Mouse (Mus musculus): Measurements from ENCODE around the gene Vwce. TPM values are rescaled to one million over a fixed set of nuclear protein-coding genes. Genes with fewer than 3 reads are reported as not detected.

Gene Vwce
- polyA plus RNA-seq, 1 experiment, result 11.3 TPM

DNA sequence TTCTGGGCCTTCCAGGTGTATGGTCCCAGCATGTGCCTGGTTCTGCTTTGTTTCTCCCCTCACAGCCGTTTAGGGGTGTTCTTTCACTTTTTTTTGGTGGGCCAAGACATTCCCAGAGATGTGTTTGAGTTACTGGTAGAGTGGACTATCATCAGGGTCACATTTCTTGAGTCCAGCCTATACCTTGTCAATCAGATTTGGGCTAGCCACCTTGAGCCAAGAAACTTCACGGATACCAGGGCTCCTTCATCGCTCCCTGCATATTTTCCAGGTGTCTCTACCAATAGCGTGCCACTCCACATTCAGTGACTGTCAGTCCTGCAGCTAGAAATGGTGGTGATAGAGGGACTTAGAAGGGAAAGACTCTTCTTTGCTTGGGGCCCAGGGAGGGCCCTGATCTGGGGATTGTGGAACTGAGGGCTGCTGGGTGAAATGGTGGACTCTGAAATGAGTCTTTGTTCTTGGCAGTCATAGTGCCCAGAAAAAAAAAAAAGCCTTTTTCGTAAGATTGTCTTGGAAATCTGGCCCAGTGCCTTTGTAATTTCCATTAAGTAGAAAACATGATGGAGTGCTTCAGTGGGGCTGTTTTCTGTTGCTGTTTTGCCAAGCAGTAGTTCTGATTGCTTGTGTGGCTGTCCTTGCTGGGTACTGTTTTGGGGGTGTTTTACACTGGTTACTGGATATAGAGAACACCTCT, 55.6 kb downstream of the Vwce start:
- WGBS, result 22% methylated on average over 5 of the region's 5 CpGs
- TF ChIP-seq CTCF (IDR thresholded peaks at IDR 0.05; ENCODE audit: extremely low read depth, insufficient read length, insufficient replicate concordance, low read depth, low read length), result no peak
- no peak for TF ChIP-seq POLR2A (IDR thresholded peaks at IDR 0.05; ENCODE audit: low read depth, low read length)
- peak overlapping the region; percentile 77 for H3K4me3 ChIP-seq (ENCODE audit: low read depth, low read length)

DNA sequence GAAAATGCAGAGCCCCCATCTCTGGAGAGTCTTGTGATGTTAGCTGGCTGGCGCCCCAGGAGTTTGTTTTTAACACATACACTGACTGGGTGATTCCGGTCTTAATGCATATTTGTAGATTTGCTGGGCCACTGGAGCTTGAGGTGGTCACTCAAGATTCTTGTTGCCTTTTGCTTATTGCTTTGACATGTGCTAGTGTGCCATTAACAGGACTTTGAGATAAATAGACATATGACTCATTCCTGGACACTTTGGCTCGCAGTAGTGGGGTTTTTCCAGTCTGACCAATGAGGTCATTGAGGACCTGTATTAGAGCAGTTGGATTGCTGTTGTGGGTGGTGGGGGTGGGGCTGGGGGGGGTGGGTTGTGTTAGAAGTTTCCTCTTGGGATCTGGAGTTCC, 56.3 kb downstream of the Vwce start:
- H3K4me3 ChIP-seq (ENCODE audit: low read depth, low read length), result no peak overlapping the region
- H3K27me3 ChIP-seq (ENCODE audit: control insufficient read depth, insufficient read depth, low read length), result no peaks in the 10 kb centered on the region
- H3K27ac ChIP-seq (ENCODE audit: insufficient read depth, low read depth, low read length), result no peak overlapping the region; the same call in 1 of the 2 replicates
- TF ChIP-seq POLR2A (IDR thresholded peaks at IDR 0.05; ENCODE audit: low read depth, low read length), result no peak
- TF ChIP-seq CTCF (IDR thresholded peaks at IDR 0.05; ENCODE audit: extremely low read depth, insufficient read length, insufficient replicate concordance, low read depth, low read length), result no peak
- peaks cover 23% of the 10 kb centered on the region; the same call in 1 of the 2 replicates for H3K4me1 ChIP-seq (ENCODE audit: control insufficient read depth, insufficient read depth, insufficient read length, low read length)
- H3K36me3 ChIP-seq (ENCODE audit: control insufficient read depth, insufficient read depth, low read length), result no peaks in the 10 kb centered on the region
- 52% methylated on average over 3 of the region's 3 CpGs for WGBS

More for the DNA sequence above, 55.6 kb downstream of the Vwce start:
- peak overlapping the region; percentile 94 for H3K27ac ChIP-seq (ENCODE audit: insufficient read depth, low read depth, low read length)
- no peaks in the 10 kb centered on the region for H3K36me3 ChIP-seq (ENCODE audit: control insufficient read depth, insufficient read depth, low read length)
- H3K27me3 ChIP-seq (ENCODE audit: control insufficient read depth, insufficient read depth, low read length), result no peaks in the 10 kb centered on the region
- H3K4me1 ChIP-seq (ENCODE audit: control insufficient read depth, insufficient read depth, insufficient read length, low read length), result peaks cover 20% of the 10 kb centered on the region; the same call in 1 of the 2 replicates

DNA sequence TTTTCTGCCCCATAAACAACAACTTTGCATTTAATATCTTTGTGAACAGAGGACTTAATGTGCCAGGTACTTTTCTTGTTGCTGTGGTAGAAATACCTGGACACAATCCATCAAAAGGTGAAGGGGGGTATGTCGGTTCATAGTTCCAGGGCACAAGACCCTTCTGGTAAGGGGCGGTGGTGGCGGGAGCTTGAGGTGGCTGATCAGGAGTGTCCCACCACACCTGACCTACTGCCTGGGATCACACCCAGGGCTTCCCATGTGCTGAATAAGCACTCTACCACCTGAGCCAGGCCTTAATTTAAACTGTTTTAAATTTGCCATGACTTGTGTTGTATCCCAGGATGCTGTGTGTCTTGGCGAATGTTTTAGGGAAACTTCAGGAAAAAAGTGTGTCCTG, 57.1 kb downstream of the Vwce start:
- Histone ChIP-seq H3K4me1 (ENCODE audit: control insufficient read depth, insufficient read depth, insufficient read length, low read length) (peaks cover 27% of the 10 kb centered on the region), H3K4me3 (ENCODE audit: low read depth, low read length) (no peak overlapping the region), H3K36me3 (ENCODE audit: control insufficient read depth, insufficient read depth, low read length) (no peaks in the 10 kb centered on the region), H3K27ac (ENCODE audit: insufficient read depth, low read depth, low read length) (peak overlapping the region; percentile 60; the same call in 1 of the 2 replicates), H3K27me3 (ENCODE audit: control insufficient read depth, insufficient read depth, low read length) (no peaks in the 10 kb centered on the region)
- TF ChIP-seq CTCF (IDR thresholded peaks at IDR 0.05; ENCODE audit: extremely low read depth, insufficient read length, insufficient replicate concordance, low read depth, low read length), result no peak
- no peak for TF ChIP-seq POLR2A (IDR thresholded peaks at IDR 0.05; ENCODE audit: low read depth, low read length)
- 94% methylated on average over 4 of the region's 4 CpGs for WGBS

- TF ChIP-seq POLR2A (IDR thresholded peaks at IDR 0.05; ENCODE audit: low read depth, low read length), result no peak
- TF ChIP-seq CTCF (IDR thresholded peaks at IDR 0.05; ENCODE audit: extremely low read depth, insufficient read length, insufficient replicate concordance, low read depth, low read length), result no peak
- peaks cover 27% of the 10 kb centered on the region for H3K4me1 ChIP-seq (ENCODE audit: control insufficient read depth, insufficient read depth, insufficient read length, low read length)
- H3K27me3 ChIP-seq (ENCODE audit: control insufficient read depth, insufficient read depth, low read length), result no peaks in the 10 kb centered on the region
- WGBS, result 85% methylated on average over 3 of the region's 3 CpGs
- H3K4me3 ChIP-seq (ENCODE audit: low read depth, low read length), result no peak overlapping the region
- H3K27ac ChIP-seq (ENCODE audit: insufficient read depth, low read depth, low read length), result peak overlapping the region; percentile 36
- H3K36me3 ChIP-seq (ENCODE audit: control insufficient read depth, insufficient read depth, low read length), result no peaks in the 10 kb centered on the region
Measured at GRCm38 (mm10) chr19:10691660-10692059, 57.6 kb downstream of the Vwce start.

GRCm38 (mm10) chr19:10692361-10692760, 58.3 kb downstream of the Vwce start:
- TF ChIP-seq POLR2A (IDR thresholded peaks at IDR 0.05; ENCODE audit: low read depth, low read length) (no peak), CTCF (IDR thresholded peaks at IDR 0.05; ENCODE audit: extremely low read depth, insufficient read length, insufficient replicate concordance, low read depth, low read length) (no peak)
- 31% methylated on average over 4 of the region's 4 CpGs for WGBS
- peaks cover 30% of the 10 kb centered on the region for H3K4me1 ChIP-seq (ENCODE audit: control insufficient read depth, insufficient read depth, insufficient read length, low read length)
- no peaks in the 10 kb centered on the region for H3K36me3 ChIP-seq (ENCODE audit: control insufficient read depth, insufficient read depth, low read length)
- H3K4me3 ChIP-seq (ENCODE audit: low read depth, low read length), result no peak overlapping the region
- H3K27me3 ChIP-seq (ENCODE audit: control insufficient read depth, insufficient read depth, low read length), result no peaks in the 10 kb centered on the region
- peak overlapping the region; percentile 36 for H3K27ac ChIP-seq (ENCODE audit: insufficient read depth, low read depth, low read length)

GRCm38 (mm10) chr19:10693926-10694682, 60.1 kb downstream of the Vwce start:
- Histone ChIP-seq H3K4me3 (ENCODE audit: low read depth, low read length) (no peak overlapping the region), H3K27ac (ENCODE audit: insufficient read depth, low read depth, low read length) (no peak overlapping the region), H3K27me3 (ENCODE audit: control insufficient read depth, insufficient read depth, low read length) (no peaks in the 10 kb centered on the region), H3K36me3 (ENCODE audit: control insufficient read depth, insufficient read depth, low read length) (no peaks in the 10 kb centered on the region), H3K4me1 (ENCODE audit: control insufficient read depth, insufficient read depth, insufficient read length, low read length) (peaks cover 39% of the 10 kb centered on the region)
- 81% methylated on average over 10 of the region's 10 CpGs for WGBS
- no peak for TF ChIP-seq CTCF (IDR thresholded peaks at IDR 0.05; ENCODE audit: extremely low read depth, insufficient read length, insufficient replicate concordance, low read depth, low read length)
- no peak for TF ChIP-seq POLR2A (IDR thresholded peaks at IDR 0.05; ENCODE audit: low read depth, low read length)

DNA sequence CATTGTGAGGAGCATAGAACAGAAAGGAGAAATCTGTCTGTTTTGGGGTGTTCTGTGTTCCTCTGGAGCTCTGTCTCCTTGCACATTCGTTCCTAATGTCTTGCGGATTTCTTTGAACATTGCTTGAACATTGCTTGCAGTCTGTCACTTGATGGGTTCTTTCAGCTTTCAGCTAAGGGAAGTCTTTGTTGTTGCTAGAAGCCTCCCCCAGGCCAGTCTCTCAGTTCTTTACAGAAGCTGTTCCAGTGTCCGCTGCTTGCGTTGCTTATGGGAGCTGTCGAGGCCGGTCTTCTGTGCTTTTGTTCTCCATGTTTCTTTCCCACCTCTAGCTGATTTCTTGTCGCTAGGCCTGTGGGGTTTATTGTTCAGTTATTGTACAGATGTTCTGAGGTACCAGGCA, 61.8 kb downstream of the Vwce start:
- Histone ChIP-seq H3K36me3 (ENCODE audit: control insufficient read depth, insufficient read depth, low read length) (no peaks in the 10 kb centered on the region), H3K4me1 (ENCODE audit: control insufficient read depth, insufficient read depth, insufficient read length, low read length) (peaks cover 50% of the 10 kb centered on the region), H3K27ac (ENCODE audit: insufficient read depth, low read depth, low read length) (no peak overlapping the region), H3K4me3 (ENCODE audit: low read depth, low read length) (no peak overlapping the region), H3K27me3 (ENCODE audit: control insufficient read depth, insufficient read depth, low read length) (no peaks in the 10 kb centered on the region)
- WGBS, result 70% methylated on average over 7 of the region's 7 CpGs
- no peak for TF ChIP-seq CTCF (IDR thresholded peaks at IDR 0.05; ENCODE audit: extremely low read depth, insufficient read length, insufficient replicate concordance, low read depth, low read length)
- TF ChIP-seq POLR2A (IDR thresholded peaks at IDR 0.05; ENCODE audit: low read depth, low read length), result no peak
